Mouse (Mus musculus): Measurements from ENCODE around the gene Crybb1. TPM values are rescaled to one million over a fixed set of nuclear protein-coding genes. Genes with fewer than 3 reads are reported as not detected.

The Crybb1 gene
- total and polyA plus RNA-seq, 2 experiments from 2014 or later: 5.0 to 10.8 TPM

- WGBS: 17% methylated on average over 19 of the region's 19 CpGs
These were observed 42.0 kb upstream of the Crybb1 start for GRCm38 (mm10) chr5:112213331-112214240.

GRCm38 (mm10) chr5:112214419-112214818, 41.2 kb upstream of the Crybb1 start:
- H3K4me2 ChIP-seq (ENCODE audit: low read depth): peak overlapping the region; percentile 29
- under 1% methylated on average over 10 of the region's 10 CpGs for WGBS
- H3K27ac ChIP-seq (ENCODE audit: low read depth, low read length): peak overlapping the region; percentile 76
- H3K9me3 ChIP-seq (ENCODE audit: low read length): no peaks in the 10 kb centered on the region
- ATAC-seq (peak; percentile 62), DNase-seq (peak; percentile 92)
- H3K4me3 ChIP-seq (ENCODE audit: low read depth, low read length): no peak overlapping the region
- 0 out of 2 replicates have a peak overlapping the region, but pooled peaks have one; percentile 22 for H3K9ac ChIP-seq
- H3K36me3 ChIP-seq (ENCODE audit: insufficient read depth): peaks cover 8% of the 10 kb centered on the region; the same call in 1 of the 2 replicates
- peaks cover 25% of the 10 kb centered on the region for H3K4me1 ChIP-seq (ENCODE audit: insufficient read depth)
- H3K27me3 ChIP-seq (ENCODE audit: insufficient read depth, low read length): no peaks in the 10 kb centered on the region
- peak; percentile 90 for TF ChIP-seq CTCF (IDR thresholded peaks at IDR 0.05; ENCODE audit: low read depth)

More at GRCm38 (mm10) chr5:112213331-112214240, 42.0 kb upstream of the Crybb1 start:
- H3K4me1 ChIP-seq (ENCODE audit: insufficient read depth): peaks cover 25% of the 10 kb centered on the region
- no peaks in the 10 kb centered on the region for H3K9me3 ChIP-seq (ENCODE audit: low read length)
- H3K36me3 ChIP-seq (ENCODE audit: insufficient read depth): no peaks in the 10 kb centered on the region
- DNase-seq: peak; percentile 74
- H3K27ac ChIP-seq (ENCODE audit: low read depth, low read length): peak overlapping the region; percentile 76
- ATAC-seq: peak; percentile 26
- peak overlapping the region; percentile 32 for H3K4me2 ChIP-seq (ENCODE audit: low read depth)
- no peak overlapping the region for H3K4me3 ChIP-seq (ENCODE audit: low read depth, low read length)
- peak overlapping the region; percentile 22 for H3K9ac ChIP-seq
- no peaks in the 10 kb centered on the region for H3K27me3 ChIP-seq (ENCODE audit: insufficient read depth, low read length)
- TF ChIP-seq CTCF (IDR thresholded peaks at IDR 0.05; ENCODE audit: low read depth): no peak

- DNase-seq: peak; percentile 73
- H3K27me3 ChIP-seq (ENCODE audit: insufficient read depth, low read length): no peaks in the 10 kb centered on the region
- WGBS: 6% methylated on average over 12 of the region's 12 CpGs
These were observed 40.3 kb upstream of the Crybb1 start for GRCm38 (mm10) chr5:112215291-112215751.

GRCm38 (mm10) chr5:112215801-112216251, 39.8 kb upstream of the Crybb1 start:
- ATAC-seq (peak; percentile 2; the same call in 1 of the 2 replicates), DNase-seq (peak; percentile 61)
- H3K9me3 ChIP-seq (ENCODE audit: low read length): no peaks in the 10 kb centered on the region
- no peak for TF ChIP-seq CTCF (IDR thresholded peaks at IDR 0.05; ENCODE audit: low read depth)
- peaks cover 21% of the 10 kb centered on the region for H3K36me3 ChIP-seq (ENCODE audit: insufficient read depth)
- no peaks in the 10 kb centered on the region for H3K27me3 ChIP-seq (ENCODE audit: insufficient read depth, low read length)
- H3K27ac ChIP-seq (ENCODE audit: low read depth, low read length): peak overlapping the region; percentile 76
- H3K9ac ChIP-seq: peak overlapping the region; percentile 28
- no peak overlapping the region for H3K4me3 ChIP-seq (ENCODE audit: low read depth, low read length)
- peak overlapping the region; percentile 29 for H3K4me2 ChIP-seq (ENCODE audit: low read depth)
- WGBS: 19% methylated on average over 9 of the region's 9 CpGs
- H3K4me1 ChIP-seq (ENCODE audit: insufficient read depth): peaks cover 25% of the 10 kb centered on the region

More at GRCm38 (mm10) chr5:112215291-112215751, 40.3 kb upstream of the Crybb1 start:
- peak; percentile 32 for ATAC-seq
- Histone ChIP-seq H3K9me3 (ENCODE audit: low read length) (no peaks in the 10 kb centered on the region), H3K4me1 (ENCODE audit: insufficient read depth) (peaks cover 25% of the 10 kb centered on the region), H3K36me3 (ENCODE audit: insufficient read depth) (peaks cover 17% of the 10 kb centered on the region), H3K9ac (peak overlapping the region; percentile 28), H3K27ac (ENCODE audit: low read depth, low read length) (peak overlapping the region; percentile 76), H3K4me2 (ENCODE audit: low read depth) (peak overlapping the region; percentile 29), H3K4me3 (ENCODE audit: low read depth, low read length) (no peak overlapping the region)
- no peak for TF ChIP-seq CTCF (IDR thresholded peaks at IDR 0.05; ENCODE audit: low read depth)

GRCm38 (mm10) chr5:112216335-112216734, 39.3 kb upstream of the Crybb1 start:
- H3K9ac ChIP-seq: no peak overlapping the region

GRCm38 (mm10) chr5:112217031-112217430, 38.6 kb upstream of the Crybb1 start:
- Histone ChIP-seq H3K27ac (ENCODE audit: low read depth, low read length) (no peak overlapping the region), H3K9ac (no peak overlapping the region), H3K27me3 (ENCODE audit: insufficient read depth, low read length) (no peaks in the 10 kb centered on the region), H3K4me3 (ENCODE audit: low read depth, low read length) (no peak overlapping the region), H3K9me3 (ENCODE audit: low read length) (no peaks in the 10 kb centered on the region), H3K4me2 (ENCODE audit: low read depth) (no peak overlapping the region), H3K36me3 (ENCODE audit: insufficient read depth) (peaks cover 32% of the 10 kb centered on the region), H3K4me1 (ENCODE audit: insufficient read depth) (peaks cover 25% of the 10 kb centered on the region)
- no peak for DNase-seq
- 0 out of 2 replicates have a peak, but pooled peaks have one; percentile 15 for TF ChIP-seq CTCF (IDR thresholded peaks at IDR 0.05; ENCODE audit: low read depth)
- no peak for ATAC-seq
- WGBS: 42% methylated on average over 22 of the region's 22 CpGs

More at GRCm38 (mm10) chr5:112216335-112216734, 39.3 kb upstream of the Crybb1 start:
- H3K27ac ChIP-seq (ENCODE audit: low read depth, low read length): peak overlapping the region; percentile 76; the same call in 1 of the 2 replicates
- no peak for TF ChIP-seq CTCF (IDR thresholded peaks at IDR 0.05; ENCODE audit: low read depth)
- no peak overlapping the region for H3K4me2 ChIP-seq (ENCODE audit: low read depth)
- no peak for ATAC-seq
- no peak for DNase-seq
- H3K9me3 ChIP-seq (ENCODE audit: low read length): no peaks in the 10 kb centered on the region
- no peak overlapping the region for H3K4me3 ChIP-seq (ENCODE audit: low read depth, low read length)
- WGBS: 52% methylated on average over 7 of the region's 7 CpGs
- peaks cover 26% of the 10 kb centered on the region for H3K36me3 ChIP-seq (ENCODE audit: insufficient read depth)
- H3K27me3 ChIP-seq (ENCODE audit: insufficient read depth, low read length): no peaks in the 10 kb centered on the region
- H3K4me1 ChIP-seq (ENCODE audit: insufficient read depth): peaks cover 25% of the 10 kb centered on the region

All from forebrain, postnatal 0 days (tissue).